Mouse (Mus musculus): ENCODE data around the gene Lrmda.

DNA sequence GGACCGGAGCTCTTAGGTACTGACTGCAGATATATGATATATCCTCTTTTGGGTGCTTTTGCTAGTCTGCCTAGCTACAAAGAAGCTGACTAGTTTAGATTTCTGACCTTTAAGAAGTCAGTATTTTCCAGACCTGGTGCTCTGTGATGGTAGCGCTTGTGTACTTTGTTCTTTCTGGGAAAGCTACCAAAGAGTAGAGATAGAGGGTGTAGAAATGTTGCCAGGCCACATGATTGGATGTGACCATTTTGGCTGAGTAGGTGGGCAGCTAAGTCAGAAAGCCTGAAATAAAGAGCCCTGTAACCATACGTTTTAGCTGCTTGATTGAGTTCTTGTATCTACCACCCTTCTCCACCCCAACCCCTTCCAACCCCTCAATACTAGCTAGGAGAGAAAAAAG is 398.2 kb downstream of the Lrmda start:
- TF ChIP-seq CTCF (IDR thresholded peaks at IDR 0.05; ENCODE audit: borderline replicate concordance, extremely low read depth, insufficient read depth, insufficient read length) (no peak), POLR2A (IDR thresholded peaks at IDR 0.05; ENCODE audit: borderline replicate concordance, extremely low read depth, insufficient read depth, insufficient read length, poor library complexity, severe bottlenecking) (no peak)
